Mouse (Mus musculus) forebrain, embryonic 15.5 days (tissue): ENCODE results near the gene Prkcb. TPM values are rescaled to one million over a fixed set of nuclear protein-coding genes. Genes with fewer than 3 reads are reported as not detected.

Experiments
- ATAC-seq: fragments of 200-750 bp; cut with Nextera tagmentation; replicated peaks from 2 replicates; pipeline ENCODE4 v1.8.0; 2017; ENCODE audit warnings: mild to moderate bottlenecking, moderate TSS enrichment, moderate library complexity
- H3K27ac ChIP-seq: fragments of 300-500 bp; sonication (generic); replicated peaks from 2 replicates; pipeline ENCODE4 v1.5.1; 2015; ENCODE audit warnings: mild to moderate bottlenecking, inconsistent platforms
- H3K27me3 ChIP-seq: fragments of 300-500 bp; sonication (generic); 2 replicates; pipeline ENCODE4 v1.6.1; 2015; ENCODE audit warnings: inconsistent platforms
- H3K36me3 ChIP-seq: fragments of 300-500 bp; sonication (generic); 2 replicates; pipeline ENCODE4 v1.6.1; 2015; ENCODE audit warnings: mild to moderate bottlenecking, inconsistent platforms
- H3K4me1 ChIP-seq: fragments of 300-500 bp; sonication (generic); 2 replicates; pipeline ENCODE4 v1.6.1; 2015; ENCODE audit warnings: inconsistent platforms
- H3K4me2 ChIP-seq: fragments of 300-500 bp; sonication (generic); replicated peaks from 2 replicates; pipeline ENCODE4 v1.6.1; 2015; ENCODE audit warnings: mild to moderate bottlenecking, inconsistent platforms
- H3K4me3 ChIP-seq: fragments of 300-500 bp; sonication (generic); 2 replicates; pipeline ENCODE4 v1.5.1; 2015; ENCODE audit warnings: mild to moderate bottlenecking, inconsistent platforms
- H3K9ac ChIP-seq: fragments of 300-500 bp; sonication (generic); replicated peaks from 2 replicates; pipeline ENCODE4 v1.6.1; 2015; ENCODE audit warnings: mild to moderate bottlenecking, inconsistent platforms
- H3K9me3 ChIP-seq: fragments of 300-500 bp; sonication (generic); 2 replicates; pipeline ENCODE4 v1.6.1; 2016; ENCODE audit warnings: inconsistent platforms
- WGBS: fragments of 180-500 bp; shearing (Covaris S2); methylation state at CpG from one replicate; pipeline ENCODE4 v1.1.7; 2015; ENCODE audit warnings: mixed read lengths; 5-methylcytosine and 5-hydroxymethylcytosine counted together
- polyA plus RNA-seq: library from polyadenylated mRNA; unstranded; fragments of >200 nt; fragmentation: Nextera tagmentation; extraction: Ambion mirVana; gene quantifications from 2 replicates; pipeline ENCODE4 v1.2.1, GENCODE M21; 2015

The Prkcb gene
- polyA plus RNA-seq, 1 experiment from 2014 or later: 48.6 TPM

DNA sequence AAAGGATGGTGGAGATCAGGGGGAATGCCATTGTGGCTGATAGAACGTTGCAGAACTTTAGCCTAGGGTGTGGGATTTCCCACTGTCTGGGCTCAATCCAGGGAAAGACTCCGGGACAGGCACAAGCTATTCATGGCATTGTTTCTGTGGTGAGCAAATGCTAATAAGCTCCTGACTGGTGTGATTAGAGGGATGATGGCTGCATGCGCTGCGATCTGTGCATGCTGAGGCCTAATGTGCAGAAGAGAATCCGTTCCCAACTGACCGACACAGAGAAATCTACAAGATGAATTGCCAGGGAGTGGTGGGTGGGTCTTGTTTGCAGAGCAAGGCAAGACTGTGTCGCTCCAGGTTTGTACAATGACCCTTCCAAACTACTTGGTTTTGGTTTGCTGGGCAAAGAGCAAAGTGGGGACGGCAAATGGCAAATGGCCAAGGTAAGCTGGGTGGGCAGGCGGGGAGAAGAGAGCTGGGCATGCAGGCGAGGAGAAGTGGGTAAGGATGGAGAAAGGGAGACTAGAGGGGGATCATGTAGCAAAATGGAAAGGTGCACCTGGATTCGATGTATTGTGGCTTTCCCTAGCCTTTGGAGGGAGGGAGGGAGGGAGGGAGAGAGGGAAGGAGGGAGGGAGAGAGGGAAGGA, 199.5 kb downstream of the Prkcb start:
- H3K4me1 ChIP-seq: peaks cover 13% of the 10 kb centered on the region
- H3K27ac ChIP-seq: 0 out of 2 replicates have a peak overlapping the region, but pooled peaks have one; percentile 23
- H3K4me2 ChIP-seq: peak overlapping the region; percentile 12; the same call in 1 of the 2 replicates
- peak overlapping the region; percentile 11; the same call in 1 of the 2 replicates for H3K9ac ChIP-seq
- no peaks in the 10 kb centered on the region for H3K9me3 ChIP-seq
- ATAC-seq: peak; percentile 78
- WGBS: 10% methylated on average over 11 of the region's 11 CpGs
- H3K36me3 ChIP-seq: no peaks in the 10 kb centered on the region
- H3K4me3 ChIP-seq: no peak overlapping the region
- H3K27me3 ChIP-seq: no peaks in the 10 kb centered on the region

DNA sequence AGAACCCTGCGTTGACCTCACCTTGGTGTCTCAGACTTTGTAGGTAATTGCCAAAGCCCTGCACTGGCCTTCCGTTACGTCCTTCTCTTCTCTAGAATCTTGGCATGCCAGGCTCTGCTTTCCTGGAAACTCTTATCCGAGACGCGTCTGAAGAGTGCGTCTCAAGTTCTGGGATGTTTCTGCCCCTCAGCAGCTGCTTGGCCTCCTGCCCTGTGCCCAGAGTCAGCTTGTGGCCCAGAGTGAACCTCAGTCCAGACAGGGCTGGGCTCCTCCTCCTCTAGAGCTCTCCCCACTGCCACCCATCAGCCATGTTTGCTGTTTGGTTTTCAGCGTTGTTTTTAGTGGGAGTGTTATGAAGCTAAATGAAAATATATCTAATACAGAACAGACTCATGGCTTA, 203.5 kb downstream of the Prkcb start:
- Histone ChIP-seq H3K9ac (no peak overlapping the region), H3K27me3 (no peaks in the 10 kb centered on the region), H3K36me3 (no peaks in the 10 kb centered on the region), H3K4me3 (no peak overlapping the region), H3K9me3 (no peaks in the 10 kb centered on the region), H3K4me1 (peaks cover 13% of the 10 kb centered on the region), H3K4me2 (no peak overlapping the region), H3K27ac (no peak overlapping the region)
- no peak for ATAC-seq
- 93% methylated on average over 8 of the region's 8 CpGs for WGBS

DNA sequence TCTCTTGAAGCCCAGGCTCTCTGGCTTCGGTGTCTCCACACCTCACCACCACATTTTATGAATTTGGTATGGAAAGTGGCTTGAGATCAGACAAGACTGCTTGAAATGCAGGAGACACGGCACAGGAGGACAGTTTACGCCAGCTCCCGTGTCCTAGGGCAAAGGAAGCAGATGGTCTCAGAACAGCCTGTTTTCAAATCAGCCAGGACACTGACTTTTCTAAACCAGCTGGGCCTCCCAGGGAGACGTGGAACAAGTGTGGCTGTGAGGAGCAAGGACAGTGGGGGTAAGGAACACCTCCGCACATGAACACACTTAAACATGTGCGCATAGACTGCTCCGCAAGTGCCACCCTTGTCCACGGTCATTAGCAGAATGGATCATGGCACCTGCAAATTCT, 204.4 kb downstream of the Prkcb start:
- Histone ChIP-seq H3K36me3 (no peaks in the 10 kb centered on the region), H3K9me3 (no peaks in the 10 kb centered on the region), H3K27ac (no peak overlapping the region), H3K9ac (no peak overlapping the region), H3K27me3 (no peaks in the 10 kb centered on the region), H3K4me2 (no peak overlapping the region), H3K4me3 (no peak overlapping the region), H3K4me1 (peaks cover 7% of the 10 kb centered on the region)
- 84% methylated on average over 9 of the region's 9 CpGs for WGBS
- no peak for ATAC-seq

DNA sequence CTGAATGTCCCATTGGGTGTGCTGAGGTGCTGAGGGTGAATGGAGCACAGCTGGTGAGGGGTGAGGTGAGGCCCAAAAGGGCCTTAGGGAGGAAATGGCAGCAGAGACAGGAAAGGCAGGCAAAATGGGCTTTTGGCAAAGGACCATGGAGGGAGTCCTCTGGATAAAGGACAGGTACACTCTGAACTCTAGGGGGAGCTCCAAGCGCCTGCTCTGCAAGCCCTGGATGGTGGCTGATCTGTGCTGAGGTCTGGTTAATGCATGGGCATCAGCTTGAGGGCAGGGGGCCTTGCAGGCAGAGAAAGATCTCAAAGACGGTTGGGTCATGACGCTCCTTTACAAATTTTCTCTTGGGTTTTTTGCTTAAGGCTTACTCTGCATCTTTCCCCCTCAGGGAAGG, 205.5 kb downstream of the Prkcb start:
- Histone ChIP-seq H3K27ac (no peak overlapping the region), H3K4me2 (no peak overlapping the region), H3K9ac (no peak overlapping the region), H3K4me1 (no peaks in the 10 kb centered on the region), H3K9me3 (no peaks in the 10 kb centered on the region), H3K27me3 (no peaks in the 10 kb centered on the region), H3K36me3 (no peaks in the 10 kb centered on the region), H3K4me3 (no peak overlapping the region)
- WGBS: 15% methylated on average over 3 of the region's 3 CpGs
- no peak for ATAC-seq

DNA sequence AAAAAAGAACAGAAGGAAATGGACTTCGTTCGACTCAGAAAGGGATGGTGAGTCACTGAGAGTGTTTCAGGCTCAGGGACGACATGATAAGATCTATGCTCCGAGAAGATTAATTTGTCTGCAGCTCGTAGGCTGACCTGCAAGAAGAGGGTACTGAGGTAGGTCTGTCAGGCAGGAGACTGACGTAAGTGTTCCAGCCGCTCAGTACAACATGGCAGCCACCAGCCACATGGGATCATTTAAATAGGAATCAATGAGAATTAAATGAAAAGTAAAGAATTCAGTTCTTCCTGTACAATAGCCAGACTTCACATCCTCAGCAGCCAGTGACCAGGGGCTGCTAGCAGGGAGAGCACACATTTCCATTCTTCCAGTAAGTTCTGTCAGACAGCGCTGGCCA, 209.0 kb downstream of the Prkcb start:
- Histone ChIP-seq H3K4me3 (no peak overlapping the region), H3K4me2 (no peak overlapping the region), H3K27me3 (no peaks in the 10 kb centered on the region), H3K9ac (no peak overlapping the region), H3K9me3 (no peaks in the 10 kb centered on the region), H3K27ac (no peak overlapping the region), H3K4me1 (peaks cover 12% of the 10 kb centered on the region), H3K36me3 (no peaks in the 10 kb centered on the region)
- WGBS: 90% methylated on average over 8 of the region's 8 CpGs
- no peak for ATAC-seq

DNA sequence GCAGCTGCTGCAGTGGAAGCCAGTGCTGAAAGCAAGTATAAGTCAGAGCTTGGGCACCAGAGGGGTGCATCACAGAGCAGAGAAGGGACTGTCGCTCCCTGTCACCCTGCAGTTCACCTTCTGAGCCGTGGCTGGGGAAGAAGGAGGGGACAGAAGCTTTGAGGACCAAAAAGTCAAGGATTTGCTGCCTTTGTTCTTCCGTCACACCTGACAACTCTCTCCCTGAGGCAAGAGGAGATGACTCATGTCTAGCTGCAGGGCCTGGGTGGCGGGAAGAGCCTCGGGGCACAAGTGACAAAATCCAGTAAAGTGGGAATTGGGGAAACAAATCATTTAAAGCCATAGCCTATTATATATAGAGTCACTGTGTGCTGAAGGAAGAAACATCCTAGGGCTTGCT, 209.9 kb downstream of the Prkcb start:
- H3K9ac ChIP-seq: no peak overlapping the region
- H3K36me3 ChIP-seq: no peaks in the 10 kb centered on the region
- ATAC-seq: no peak
- H3K27ac ChIP-seq: no peak overlapping the region
- no peaks in the 10 kb centered on the region for H3K27me3 ChIP-seq
- peaks cover 12% of the 10 kb centered on the region for H3K4me1 ChIP-seq
- no peak overlapping the region for H3K4me2 ChIP-seq
- WGBS: 49% methylated on average over 5 of the region's 5 CpGs
- H3K4me3 ChIP-seq: no peak overlapping the region
- H3K9me3 ChIP-seq: no peaks in the 10 kb centered on the region

DNA sequence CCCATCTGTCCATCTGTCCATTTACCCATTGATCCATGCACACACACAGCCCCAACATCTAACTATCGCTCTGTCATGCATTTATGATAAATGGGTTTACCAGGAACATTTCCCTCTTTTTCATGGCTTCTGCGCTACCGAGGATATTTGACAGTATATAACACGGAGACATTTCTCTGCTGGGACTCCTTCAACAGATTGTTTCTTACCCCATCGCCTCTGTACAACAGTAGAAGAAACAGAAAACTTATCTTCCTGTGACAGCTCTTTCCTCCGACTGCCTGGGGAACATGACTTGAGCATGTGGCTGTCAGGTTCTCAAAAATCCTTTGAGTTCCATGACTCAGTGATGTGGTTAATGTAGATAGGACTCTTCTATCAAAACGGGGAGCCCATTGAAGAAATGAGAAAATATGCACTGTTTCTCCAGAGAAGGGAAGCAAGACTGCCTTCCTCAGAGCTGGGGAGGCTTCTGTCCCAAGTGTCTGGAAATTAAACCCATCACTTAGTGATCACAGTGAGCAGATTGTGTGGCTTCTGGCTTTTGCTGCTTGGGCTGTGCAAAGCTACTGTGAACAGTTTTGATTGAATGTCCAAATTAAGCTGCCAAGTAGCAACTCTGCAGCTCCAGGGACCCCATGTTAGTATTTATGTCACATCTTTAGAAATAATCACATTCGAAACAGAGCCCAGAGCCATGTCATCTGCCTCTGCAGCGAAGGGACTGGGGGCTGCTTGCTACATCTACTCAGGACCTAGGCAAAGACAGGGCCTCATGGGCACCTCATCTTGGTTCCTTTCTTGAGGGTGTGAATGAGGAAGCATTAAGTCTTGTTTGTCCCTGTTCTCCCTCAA, 211.4 kb downstream of the Prkcb start:
- Histone ChIP-seq H3K4me2 (no peak overlapping the region), H3K9ac (no peak overlapping the region), H3K27ac (peak overlapping the region; percentile 52; the same call in 1 of the 2 replicates), H3K27me3 (no peaks in the 10 kb centered on the region), H3K36me3 (no peaks in the 10 kb centered on the region), H3K4me3 (no peak overlapping the region), H3K4me1 (peaks cover 12% of the 10 kb centered on the region), H3K9me3 (no peaks in the 10 kb centered on the region)
- ATAC-seq: peak; percentile 55; the same call in 1 of the 2 replicates
- WGBS: 73% methylated on average over 9 of the region's 9 CpGs

DNA sequence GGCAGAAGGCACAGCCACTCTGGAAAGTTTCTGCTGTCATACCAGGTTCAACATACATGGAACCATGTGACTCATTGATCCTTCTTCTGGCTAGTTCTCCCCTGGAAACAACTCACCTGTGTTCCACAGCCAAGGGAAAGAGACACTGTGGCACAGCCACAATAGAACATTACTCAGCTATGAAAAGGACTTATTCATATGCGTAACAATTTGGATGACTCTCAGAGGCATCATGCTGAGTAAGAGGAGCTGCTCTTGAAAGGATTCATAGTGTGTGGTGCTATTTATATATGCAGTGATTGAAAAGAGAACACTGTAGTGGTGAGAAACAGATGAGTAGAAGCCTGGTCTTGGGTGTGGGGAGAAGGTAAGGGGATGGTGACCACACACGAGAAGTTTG, 217.9 kb downstream of the Prkcb start:
- H3K4me3 ChIP-seq: no peak overlapping the region
- H3K27ac ChIP-seq: no peak overlapping the region
- no peaks in the 10 kb centered on the region for H3K27me3 ChIP-seq
- ATAC-seq: no peak
- WGBS: 82% methylated on average over 2 of the region's 2 CpGs
- no peaks in the 10 kb centered on the region for H3K36me3 ChIP-seq
- H3K9me3 ChIP-seq: no peaks in the 10 kb centered on the region
- H3K9ac ChIP-seq: no peak overlapping the region
- no peaks in the 10 kb centered on the region for H3K4me1 ChIP-seq
- no peak overlapping the region for H3K4me2 ChIP-seq

DNA sequence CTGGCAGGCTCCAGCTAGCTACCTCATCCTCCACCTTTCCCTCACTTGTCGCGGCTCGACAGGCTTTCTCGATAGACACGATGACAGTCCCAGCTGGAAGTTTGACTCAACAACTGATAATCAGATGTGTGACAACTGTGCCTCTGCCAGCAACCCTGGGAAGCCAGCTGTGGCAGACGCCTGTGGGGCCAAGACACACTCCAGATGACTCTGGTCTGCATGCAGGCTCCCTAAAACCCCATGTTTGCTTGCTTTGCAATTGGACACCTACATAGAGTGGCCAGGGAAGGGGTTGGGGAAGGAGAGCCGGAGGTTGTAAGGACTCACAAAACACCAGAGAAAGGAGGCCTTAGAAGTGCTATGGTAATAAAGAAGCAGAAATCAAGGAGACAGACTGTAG, 221.4 kb downstream of the Prkcb start:
- WGBS: 79% methylated on average over 7 of the region's 7 CpGs

DNA sequence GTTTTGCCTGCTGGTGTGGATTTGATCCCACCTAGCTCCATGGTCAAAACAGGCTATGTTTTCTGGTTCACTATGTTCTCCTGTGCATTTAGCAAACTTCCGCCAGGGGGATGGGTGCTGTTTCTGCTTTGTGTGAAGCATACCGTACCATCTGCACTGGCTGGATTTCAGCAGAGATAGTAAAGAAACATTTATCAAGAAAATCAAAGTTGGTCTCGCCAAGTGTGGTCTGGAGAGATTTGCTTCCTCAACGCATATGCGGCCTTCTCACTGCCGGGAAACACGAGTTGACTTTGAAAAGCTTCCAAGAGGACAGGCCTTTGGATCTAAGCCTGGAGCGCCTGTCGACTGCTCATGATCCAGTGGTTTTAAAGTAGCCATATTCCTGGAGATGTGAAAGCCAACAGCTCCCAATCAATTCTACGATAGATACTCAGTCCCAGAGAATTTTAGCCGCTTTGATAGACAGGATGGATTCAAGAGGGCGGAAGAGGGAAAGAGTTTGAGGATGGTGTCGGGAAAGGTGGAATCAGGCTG, 223.9 kb downstream of the Prkcb start:
- no peak for ATAC-seq
- Histone ChIP-seq H3K27ac (no peak overlapping the region), H3K4me3 (no peak overlapping the region), H3K9me3 (no peaks in the 10 kb centered on the region), H3K27me3 (no peaks in the 10 kb centered on the region), H3K36me3 (no peaks in the 10 kb centered on the region), H3K4me1 (0 out of 2 replicates have a peak, but pooled peaks cover 3% of the 10 kb centered on the region), H3K9ac (no peak overlapping the region), H3K4me2 (no peak overlapping the region)
- WGBS: 78% methylated on average over 13 of the region's 13 CpGs

More for the DNA sequence above, 221.4 kb downstream of the Prkcb start:
- H3K9ac ChIP-seq: no peak overlapping the region
- H3K4me1 ChIP-seq: 0 out of 2 replicates have a peak, but pooled peaks cover 3% of the 10 kb centered on the region
- no peak overlapping the region for H3K4me3 ChIP-seq
- no peak overlapping the region for H3K27ac ChIP-seq
- no peaks in the 10 kb centered on the region for H3K27me3 ChIP-seq
- no peaks in the 10 kb centered on the region for H3K36me3 ChIP-seq
- no peaks in the 10 kb centered on the region for H3K9me3 ChIP-seq
- H3K4me2 ChIP-seq: no peak overlapping the region
- no peak for ATAC-seq

DNA sequence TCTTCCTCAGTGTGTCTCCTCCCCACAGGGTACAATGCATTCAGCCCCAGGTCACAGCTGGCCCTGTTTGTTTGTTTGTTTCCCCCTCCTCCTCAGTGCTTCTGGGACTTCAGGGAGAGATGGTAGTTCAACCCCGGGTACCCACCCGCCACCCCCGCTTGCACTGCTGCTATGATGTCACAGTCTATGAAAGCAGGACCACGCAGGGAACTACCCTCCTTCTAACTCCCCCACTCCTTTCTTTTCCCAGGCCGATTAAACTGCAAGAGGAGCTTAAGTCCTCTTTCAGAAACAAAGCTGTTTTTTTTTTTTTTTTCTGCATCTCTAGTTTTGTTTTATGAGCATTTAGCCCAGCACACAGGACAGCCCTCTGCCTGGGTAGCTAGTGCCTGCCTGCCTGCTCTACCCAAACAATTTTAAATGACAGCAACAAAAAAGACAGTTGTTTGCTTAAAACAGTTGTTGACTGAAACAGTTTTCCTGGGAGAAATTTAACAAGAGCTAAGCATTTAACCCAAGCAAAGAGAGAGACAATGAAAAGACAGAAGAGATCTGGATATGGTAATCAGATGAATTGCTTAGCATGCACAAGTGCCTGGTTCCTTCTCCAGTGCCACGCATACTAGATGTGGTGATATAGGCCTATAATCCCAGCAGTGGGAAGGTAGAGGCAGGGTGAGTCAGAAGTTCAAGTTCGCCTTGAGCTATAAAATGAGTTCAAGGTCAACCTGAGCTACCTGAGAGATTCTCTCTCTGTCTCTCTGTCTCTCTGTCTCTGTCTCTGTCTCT, 232.5 kb downstream of the Prkcb start:
- peak; percentile 77 for ATAC-seq
- Histone ChIP-seq H3K9me3 (no peaks in the 10 kb centered on the region), H3K36me3 (no peaks in the 10 kb centered on the region), H3K27me3 (no peaks in the 10 kb centered on the region), H3K4me1 (peaks cover 13% of the 10 kb centered on the region; the same call in 1 of the 2 replicates), H3K27ac (peak overlapping the region; percentile 20; the same call in 1 of the 2 replicates), H3K4me2 (no peak overlapping the region), H3K4me3 (no peak overlapping the region), H3K9ac (no peak overlapping the region)
- WGBS: 13% methylated on average over 7 of the region's 7 CpGs
